Mouse (Mus musculus) thymus, postnatal 25 days (tissue): ENCODE measurements around the gene Speer1.
"Not testable (repeated sequence)": the region's sequence is repeated elsewhere in the genome, so short reads cannot be mapped to it uniquely, and the experiment has no call there.

Experiments
- DNase-seq: peaks from one replicate; pipeline ENCODE4 v3.0.0; 2022

Speer1 gene

DNA sequence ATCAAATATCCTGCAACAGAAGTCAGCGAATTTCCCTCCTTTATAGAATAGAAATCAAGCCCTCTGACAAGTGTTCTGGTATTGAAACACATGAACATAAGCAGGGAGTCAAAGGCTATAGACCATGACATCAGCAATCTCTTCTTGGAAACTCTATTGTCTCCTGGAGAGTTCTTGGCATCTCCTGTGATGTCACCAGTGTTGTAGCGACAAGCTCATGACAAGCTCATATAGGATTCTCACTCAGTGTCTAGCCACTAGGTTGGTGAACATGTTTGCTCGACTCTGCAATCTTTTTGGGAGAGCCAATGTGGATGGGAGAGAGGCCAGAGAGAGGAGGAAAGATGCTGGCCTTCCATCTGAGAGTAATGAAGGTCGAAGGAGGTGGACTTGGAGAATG is at the start of gene Speer1:
Gene Speer1, plus strand, starts transcription at position 301 of the 400 bp plus-strand sequence.
- not testable (repeated sequence) for DNase-seq
